Mouse (Mus musculus) T-cell, adult 2 months (primary cell): ENCODE measurements around the gene Olfr45.
"Not testable (repeated sequence)": the region's sequence is repeated elsewhere in the genome, so short reads cannot be mapped to it uniquely, and the experiment has no call there.

Source experiments
- DNase-seq: peaks from one replicate; pipeline ENCODE4 v3.0.0; 2022; ENCODE audit warnings: low spot score

The Olfr45 gene

DNA sequence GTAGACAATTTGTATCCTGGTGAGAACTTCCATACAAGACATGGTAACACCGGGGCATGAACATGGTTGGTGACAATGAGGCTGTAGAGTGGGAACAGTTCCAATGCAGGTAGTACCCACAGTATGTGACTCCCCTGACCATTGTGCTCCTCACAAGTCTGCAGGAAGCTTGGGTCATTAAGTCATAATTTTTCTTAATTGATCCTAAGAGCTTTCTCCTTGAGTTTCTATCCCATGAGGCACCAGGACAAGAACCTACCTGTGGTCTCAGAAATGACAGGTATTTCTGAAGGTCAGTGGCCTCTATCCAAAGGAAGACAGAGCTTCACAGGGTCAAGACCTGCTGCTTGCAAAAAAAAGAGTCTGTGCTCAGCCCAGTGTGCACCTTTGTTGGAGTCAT lies at the start of gene Olfr45:
Gene Olfr45, plus strand, starts transcription at position 301 of the 400 bp plus-strand sequence.
- no peak for DNase-seq

DNA sequence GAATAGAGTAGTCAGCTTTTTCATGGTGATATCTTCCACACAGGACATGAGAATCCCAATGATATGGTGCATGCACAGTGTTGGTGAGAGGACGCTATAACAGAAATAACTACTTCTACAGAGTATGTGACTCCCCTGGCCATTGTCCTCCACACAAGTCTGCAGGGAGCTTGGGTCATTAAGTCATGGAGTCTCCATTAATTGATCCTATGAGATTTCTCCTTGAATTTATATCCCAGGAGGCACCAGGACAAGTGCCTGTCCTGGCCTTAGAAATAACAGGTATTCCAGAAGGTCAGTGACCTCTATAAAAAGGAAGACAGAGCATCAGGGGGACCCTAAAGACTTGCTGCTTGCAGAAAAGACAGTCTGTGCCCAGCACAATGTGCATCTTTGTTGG lies 35.6 kb upstream of the Olfr45 start, which contains the start of gene Olfr53:
Gene Olfr53, plus strand, starts transcription at position 301 of the 400 bp plus-strand sequence.
- no peak for DNase-seq

DNA sequence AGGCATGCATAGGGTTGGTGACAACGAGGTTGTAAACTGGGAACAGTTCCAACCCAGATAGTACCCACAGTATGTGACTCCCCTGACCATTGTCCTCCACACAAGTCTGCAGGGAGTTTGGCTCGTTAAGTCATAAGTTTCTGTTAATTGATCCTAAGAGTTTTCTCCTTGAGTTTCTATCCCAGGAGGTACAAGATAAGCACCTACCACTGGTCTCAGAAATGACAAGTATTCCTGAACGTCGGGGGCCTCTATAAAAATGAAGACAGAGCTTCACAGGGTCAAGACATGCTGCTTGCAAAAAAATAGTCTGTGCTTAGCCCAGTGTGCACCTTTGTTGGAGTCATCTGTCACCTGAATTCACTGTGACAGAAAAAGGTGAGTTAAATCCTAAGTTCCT lies 22.1 kb upstream of the Olfr45 start, which contains the start of gene Olfr539:
Gene Olfr539, plus strand, starts transcription at position 301 of the 400 bp plus-strand sequence.
- DNase-seq, result no peak

DNA sequence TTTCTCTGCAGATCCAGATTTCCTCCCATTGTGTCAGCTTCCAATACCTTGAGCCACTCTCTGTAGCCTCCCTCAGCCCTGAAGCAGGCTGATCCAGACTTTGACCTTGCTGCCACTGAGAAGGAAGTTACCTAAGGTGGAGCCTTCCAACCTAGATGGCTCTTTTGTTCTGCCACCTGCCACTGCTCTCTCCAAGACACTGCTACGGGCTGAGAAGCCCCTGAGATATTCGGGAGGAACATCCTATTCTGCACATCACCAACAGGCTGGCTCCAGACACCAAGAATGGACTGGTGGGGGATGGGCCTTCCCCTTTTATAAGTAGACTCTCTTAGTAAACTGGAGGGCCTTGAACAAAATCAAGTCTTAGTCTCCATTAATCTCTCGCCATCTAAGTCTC lies 11.1 kb upstream of the Olfr45 start:
- not testable (repeated sequence) for DNase-seq

DNA sequence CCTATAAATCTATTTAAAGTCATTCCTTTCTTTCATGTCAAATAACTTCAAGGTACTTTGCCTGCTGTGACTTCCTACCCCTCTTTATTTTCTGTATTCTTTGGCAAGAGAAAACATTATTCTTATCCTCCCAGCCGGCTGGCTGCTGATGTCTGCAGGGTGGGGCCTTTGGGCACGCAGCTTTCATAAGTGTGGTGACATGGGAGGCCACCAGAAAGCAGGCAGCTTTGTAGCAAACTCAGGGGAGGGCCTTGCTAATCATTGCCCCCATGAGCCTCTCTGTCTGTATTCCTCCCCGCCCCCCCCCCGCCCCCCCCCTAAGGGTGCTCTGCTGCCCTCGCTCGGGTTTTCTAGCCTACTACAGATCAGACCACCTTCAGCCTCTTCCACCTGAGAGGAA lies 5.9 kb upstream of the Olfr45 start:
- DNase-seq, result no peak

DNA sequence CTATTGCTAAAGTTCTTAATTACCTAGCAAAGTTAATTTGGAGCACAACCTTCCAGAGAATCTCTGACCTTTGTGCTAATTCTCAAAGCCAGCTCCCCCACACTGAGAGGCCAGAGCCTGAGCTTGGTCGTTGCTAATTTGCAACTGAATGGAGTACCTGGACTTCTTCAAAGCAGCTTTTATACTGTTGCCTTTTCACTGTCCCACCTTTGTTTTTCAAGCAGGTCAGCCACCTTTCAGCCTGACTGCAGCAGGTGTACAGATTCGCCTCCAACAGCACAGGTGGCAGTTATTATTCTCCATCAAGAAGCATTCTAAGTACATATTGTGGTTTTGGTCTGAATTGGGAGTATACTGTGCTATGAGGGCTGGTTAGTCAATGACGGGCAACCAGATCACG lies 2.2 kb upstream of the Olfr45 start:
- not testable (repeated sequence) for DNase-seq

DNA sequence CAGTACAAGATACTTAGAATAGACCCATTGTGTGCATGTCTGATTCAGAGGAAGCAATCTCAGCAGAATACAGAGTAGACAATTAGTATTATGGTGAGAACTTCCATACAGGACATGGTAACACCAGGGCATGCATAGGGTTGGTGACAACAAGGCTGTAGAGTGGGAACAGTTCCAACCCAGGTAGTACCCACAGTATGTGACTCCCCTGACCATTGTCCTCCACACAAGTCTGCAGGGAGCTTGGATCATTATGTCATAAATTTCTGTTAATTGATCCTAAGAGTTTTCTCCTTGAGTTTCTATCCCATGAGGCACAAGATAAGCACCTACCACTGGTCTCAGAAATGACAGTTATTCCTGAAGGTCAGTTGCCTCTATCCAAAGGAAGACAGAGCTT lies 15.2 kb downstream of the Olfr45 start, which contains the start of gene Olfr541:
Gene Olfr541, plus strand, starts transcription at position 301 of the 400 bp plus-strand sequence.
- no peak for DNase-seq

DNA sequence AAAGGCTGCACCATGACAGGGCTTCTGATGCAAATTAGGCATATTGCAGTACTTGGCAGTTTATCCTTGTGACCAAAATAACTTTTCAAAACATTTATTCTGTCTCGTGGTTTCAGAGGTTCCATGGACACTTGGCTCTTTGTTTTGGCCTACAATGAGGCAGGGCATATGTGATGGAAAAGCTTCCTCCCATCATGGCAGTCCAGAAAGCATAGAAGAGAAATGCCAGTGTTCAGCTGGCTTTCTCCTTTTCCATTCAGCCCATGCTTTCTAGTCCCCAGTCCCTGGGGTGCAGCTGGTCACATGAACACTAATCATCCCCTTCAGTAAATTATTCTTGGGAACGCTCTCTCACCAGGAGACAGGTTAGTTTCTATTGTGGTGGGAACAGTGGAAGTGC lies 24.6 kb downstream of the Olfr45 start:
- DNase-seq, result no peak

DNA sequence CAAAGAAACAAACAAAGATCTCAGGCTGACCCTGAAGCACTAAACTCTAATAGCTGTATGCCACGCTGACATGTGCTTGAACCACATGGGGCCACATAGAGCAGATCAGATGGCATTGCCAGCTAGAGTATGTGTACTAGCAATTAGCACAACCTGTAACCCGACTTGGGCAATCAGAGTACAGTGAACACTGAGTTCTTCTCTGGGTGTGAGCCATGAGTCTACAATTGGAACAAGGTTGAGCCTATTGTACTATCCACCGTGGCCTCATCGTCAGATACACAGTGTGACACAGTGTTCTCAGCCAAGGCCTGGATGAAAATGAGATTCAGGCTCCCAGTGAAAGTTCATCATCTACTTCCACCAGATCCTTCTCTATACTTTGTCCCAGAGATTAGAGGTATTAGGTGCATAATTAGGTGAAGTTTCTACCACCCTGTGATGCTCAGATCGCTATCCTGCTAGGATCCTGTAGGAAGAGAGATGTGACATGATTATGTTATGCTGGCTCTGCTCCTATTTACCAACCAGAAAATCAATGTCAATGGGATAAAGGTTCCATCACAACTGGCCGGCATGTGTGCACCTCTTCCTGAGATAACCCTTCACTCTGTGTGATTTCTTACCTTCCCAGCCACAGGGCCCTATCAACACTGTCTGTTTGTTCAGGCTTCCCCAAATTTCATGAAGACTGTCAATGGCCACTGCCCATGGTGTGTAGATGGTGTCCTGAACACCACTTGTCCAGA lies 26.0 kb downstream of the Olfr45 start:
- DNase-seq, result no peak

DNA sequence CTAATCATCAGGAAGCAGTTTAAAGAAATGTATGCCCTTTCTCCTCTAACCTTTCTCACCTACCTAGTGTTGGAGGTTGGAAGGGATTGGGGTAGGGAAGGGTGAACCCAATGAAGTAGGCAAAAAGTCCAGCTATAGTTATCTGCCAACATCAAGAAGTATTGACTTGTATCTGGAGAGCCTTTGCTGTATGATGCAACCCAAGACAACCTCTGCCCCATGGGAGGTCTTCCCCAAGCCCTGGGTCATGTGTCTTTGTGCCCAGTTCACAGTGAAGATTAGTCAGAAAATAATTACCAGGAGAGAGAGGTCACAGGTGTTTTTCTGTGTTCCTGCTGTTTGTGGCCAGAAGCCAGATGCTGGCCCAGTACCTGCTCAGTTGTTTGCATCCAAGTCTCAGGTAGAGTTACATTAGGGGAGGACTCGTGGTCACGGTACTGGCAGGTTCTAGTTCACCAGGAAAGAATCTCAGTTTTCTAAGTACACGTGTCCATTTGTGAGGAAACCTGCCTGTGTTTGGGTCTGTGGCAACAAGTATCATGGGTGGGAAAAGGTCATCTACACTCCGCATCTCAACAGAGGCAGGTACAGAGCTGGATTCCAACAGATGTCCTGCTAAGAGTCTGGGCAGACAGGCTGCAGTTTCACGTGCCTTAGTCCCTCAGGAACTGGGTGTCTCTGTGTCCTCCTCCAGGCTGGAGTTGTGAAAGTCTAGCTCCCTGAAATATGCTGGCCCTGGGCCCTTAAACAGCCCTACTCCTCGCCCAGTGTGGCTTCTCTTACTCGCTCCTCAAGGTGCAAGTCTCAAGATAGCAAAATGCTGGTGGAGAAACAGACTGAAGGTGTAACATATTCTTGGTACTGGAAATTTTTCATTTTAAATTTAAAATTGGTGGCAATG lies 35.7 kb downstream of the Olfr45 start:
- DNase-seq, result no peak

DNA sequence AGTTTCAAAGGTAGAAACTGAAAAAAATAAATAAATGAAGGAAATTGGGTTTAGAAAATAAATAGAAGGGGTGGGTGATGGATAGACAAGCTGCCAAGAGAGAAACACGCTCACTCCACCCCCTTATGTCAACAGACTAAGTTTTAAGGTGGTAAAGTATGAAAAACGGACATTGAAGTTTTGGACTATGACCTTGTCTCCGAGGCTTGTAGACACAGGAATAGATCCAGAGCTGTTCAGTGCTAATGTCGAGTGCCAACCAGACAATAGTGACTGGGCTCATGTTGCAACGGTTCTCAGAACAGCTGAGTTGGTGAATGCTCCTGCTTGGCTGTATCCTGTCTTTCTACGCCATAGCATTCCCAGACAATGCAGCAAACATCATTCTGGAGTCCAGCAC lies 39.3 kb downstream of the Olfr45 start:
- no peak for DNase-seq

DNA sequence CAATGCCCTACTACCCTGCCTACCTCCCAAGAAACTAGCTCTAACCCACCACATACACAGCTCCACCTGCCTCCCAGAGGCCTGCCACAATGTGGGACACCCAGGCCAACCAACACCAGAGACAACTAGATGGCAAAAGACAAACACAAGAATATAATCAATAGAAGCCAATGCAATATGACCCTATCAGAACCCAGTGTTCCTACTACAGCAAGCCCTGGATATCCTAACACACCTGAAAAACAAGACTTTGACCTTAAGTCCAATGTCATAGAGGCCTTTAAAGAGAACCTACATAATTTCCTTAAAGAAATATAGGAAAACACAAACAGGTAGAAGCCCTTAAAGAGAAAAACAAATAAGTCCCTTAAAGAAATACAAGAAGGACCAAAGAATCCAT lies 43.8 kb downstream of the Olfr45 start:
- DNase-seq, result no peak

DNA sequence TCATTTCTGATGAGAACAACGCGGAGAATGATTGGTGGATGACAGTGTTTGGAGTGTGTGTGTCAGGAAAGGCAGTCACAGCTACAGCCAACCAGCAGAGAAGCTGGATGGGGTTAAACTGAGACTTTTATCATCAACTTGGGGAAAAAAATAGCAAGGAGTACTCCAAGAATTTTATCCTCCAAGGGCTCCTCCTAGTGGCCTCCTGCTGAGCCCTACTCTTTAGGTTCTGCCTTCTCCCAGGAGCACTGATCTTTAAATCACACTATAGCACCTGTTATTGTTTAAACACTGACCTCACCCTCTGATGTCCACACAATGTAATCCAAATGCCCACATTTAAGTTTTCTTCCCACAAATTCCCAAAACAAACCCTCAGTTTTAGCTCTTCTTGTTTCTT lies 51.4 kb downstream of the Olfr45 start:
- DNase-seq, result no peak
